Mouse (Mus musculus) spleen, adult 2 months (tissue): Measurements from ENCODE around the gene Fgfr2. TPM values are rescaled to one million over a fixed set of nuclear protein-coding genes. Genes with fewer than 3 reads are reported as not detected.

Experiments
- DNase-seq, 2 experiments: peaks; one replicate each; pipeline versions ENCODE4 v3.0.0 to v3.0.0-alpha.2; 2012 to 2021; ENCODE audit warnings: low spot score in 2 of 2, low read depth in 1 of 2
- H3K27ac ChIP-seq: fragments of 200-500 bp; 2 replicates; pipeline ENCODE4 v1.5.1; 2012; ENCODE audit warnings: low read length, inconsistent platforms; ENCODE audit not compliant: insufficient read depth
- H3K27me3 ChIP-seq: fragments of 200-500 bp; 2 replicates; pipeline ENCODE4 v1.6.1; 2012; ENCODE audit warnings: mild to moderate bottlenecking, moderate library complexity, low read length, inconsistent platforms; ENCODE audit not compliant: control insufficient read depth, insufficient read depth
- H3K36me3 ChIP-seq: fragments of 200-500 bp; 2 replicates; pipeline ENCODE4 v1.6.1; 2012; ENCODE audit warnings: mild to moderate bottlenecking, low read length, inconsistent platforms; ENCODE audit not compliant: control insufficient read depth, insufficient read depth
- H3K4me1 ChIP-seq: fragments of 200-500 bp; 2 replicates; pipeline ENCODE4 v1.6.1; 2011; ENCODE audit warnings: inconsistent platforms; ENCODE audit not compliant: control insufficient read depth, insufficient read depth, insufficient read length
- H3K4me3 ChIP-seq: fragments of 200-500 bp; 2 replicates; pipeline ENCODE4 v1.5.1; 2011; ENCODE audit warnings: mild to moderate bottlenecking, inconsistent platforms; ENCODE audit not compliant: insufficient read depth, insufficient read length; ENCODE audit errors: extremely low read depth
- CTCF ChIP-seq: fragments of 200-500 bp; IDR thresholded peaks from 2 replicates; pipeline ENCODE4 v1.5.1; 2011; ENCODE audit warnings: mild to moderate bottlenecking, inconsistent platforms; ENCODE audit not compliant: insufficient read depth, insufficient read length, insufficient replicate concordance; ENCODE audit errors: extremely low read depth
- POLR2A ChIP-seq: fragments of 200-500 bp; IDR thresholded peaks from 2 replicates; pipeline ENCODE4 v1.6.1; 2011; ENCODE audit warnings: low read depth, low read length, inconsistent platforms
- WGBS: fragments of 180-500 bp; shearing (Covaris S2); methylation state at CpG from one replicate; pipeline ENCODE4 v1.1.7; 2018; 5-methylcytosine and 5-hydroxymethylcytosine counted together
- polyA plus RNA-seq: library from polyadenylated mRNA; depleted of rRNA; stranded (reverse); fragments of >200 nt; gene quantifications from 2 replicates; pipeline ENCODE4 v1.2.3, GENCODE M21; 2012

Fgfr2 gene
- polyA plus RNA-seq, 1 experiment = 1.6 TPM

GRCm38 (mm10) chr7:132998639-132999038, 124.5 kb downstream of the Fgfr2 start:
- TF ChIP-seq CTCF = no peak
- TF ChIP-seq POLR2A = no peak
- H3K27me3 ChIP-seq = no peaks in the 10 kb centered on the region
- DNase-seq = no peak
- H3K36me3 ChIP-seq = no peaks in the 10 kb centered on the region
- H3K27ac ChIP-seq = no peak overlapping the region
- no peak overlapping the region for H3K4me3 ChIP-seq
- WGBS = 92% methylated on average over 12 of the region's 12 CpGs
- no peaks in the 10 kb centered on the region for H3K4me1 ChIP-seq

GRCm38 (mm10) chr7:132996391-132996790, 126.8 kb downstream of the Fgfr2 start:
- Histone ChIP-seq H3K4me1 (no peaks in the 10 kb centered on the region), H3K4me3 (no peak overlapping the region), H3K27me3 (no peaks in the 10 kb centered on the region), H3K36me3 (no peaks in the 10 kb centered on the region), H3K27ac (no peak overlapping the region)
- WGBS = 86% methylated on average over 5 of the region's 5 CpGs
- TF ChIP-seq POLR2A (no peak), CTCF (peak; percentile 42; the same call in 1 of the 2 replicates)
- no peak for DNase-seq

- Histone ChIP-seq H3K36me3 (no peaks in the 10 kb centered on the region), H3K27ac (no peak overlapping the region), H3K4me1 (no peaks in the 10 kb centered on the region), H3K4me3 (no peak overlapping the region), H3K27me3 (no peaks in the 10 kb centered on the region)
- 91% methylated on average over 6 of the region's 6 CpGs for WGBS
- no peak for DNase-seq
- TF ChIP-seq CTCF (no peak), POLR2A (no peak)
These were observed 128.4 kb downstream of the Fgfr2 start for GRCm38 (mm10) chr7:132994628-132995191.

GRCm38 (mm10) chr7:132994120-132994519, 129.0 kb downstream of the Fgfr2 start:
- 90% methylated on average over 8 of the region's 8 CpGs for WGBS
- TF ChIP-seq CTCF (no peak), POLR2A (no peak)
- H3K36me3 ChIP-seq = no peaks in the 10 kb centered on the region

GRCm38 (mm10) chr7:132992967-132993615, 130.1 kb downstream of the Fgfr2 start:
- H3K4me3 ChIP-seq = no peak overlapping the region
- H3K4me1 ChIP-seq = no peaks in the 10 kb centered on the region
- WGBS = 88% methylated on average over 9 of the region's 9 CpGs
- TF ChIP-seq CTCF = no peak
- TF ChIP-seq POLR2A = no peak
- H3K27me3 ChIP-seq = no peaks in the 10 kb centered on the region
- no peaks in the 10 kb centered on the region for H3K36me3 ChIP-seq
- H3K27ac ChIP-seq = no peak overlapping the region
- DNase-seq = no peak

More at GRCm38 (mm10) chr7:132994120-132994519, 129.0 kb downstream of the Fgfr2 start:
- no peaks in the 10 kb centered on the region for H3K4me1 ChIP-seq
- no peaks in the 10 kb centered on the region for H3K27me3 ChIP-seq
- no peak overlapping the region for H3K4me3 ChIP-seq
- no peak for DNase-seq
- no peak overlapping the region for H3K27ac ChIP-seq

GRCm38 (mm10) chr7:132991240-132991900, 131.8 kb downstream of the Fgfr2 start:
- Histone ChIP-seq H3K4me3 (no peak overlapping the region), H3K27me3 (no peaks in the 10 kb centered on the region), H3K36me3 (peaks cover under 1% of the 10 kb centered on the region), H3K27ac (no peak overlapping the region), H3K4me1 (no peaks in the 10 kb centered on the region)
- TF ChIP-seq CTCF (no peak), POLR2A (no peak)
- 92% methylated on average over 14 of the region's 14 CpGs for WGBS
- DNase-seq = no peak
